ENCODE assay signal across 8 mouse cellular contexts in the genomic region with DNA sequence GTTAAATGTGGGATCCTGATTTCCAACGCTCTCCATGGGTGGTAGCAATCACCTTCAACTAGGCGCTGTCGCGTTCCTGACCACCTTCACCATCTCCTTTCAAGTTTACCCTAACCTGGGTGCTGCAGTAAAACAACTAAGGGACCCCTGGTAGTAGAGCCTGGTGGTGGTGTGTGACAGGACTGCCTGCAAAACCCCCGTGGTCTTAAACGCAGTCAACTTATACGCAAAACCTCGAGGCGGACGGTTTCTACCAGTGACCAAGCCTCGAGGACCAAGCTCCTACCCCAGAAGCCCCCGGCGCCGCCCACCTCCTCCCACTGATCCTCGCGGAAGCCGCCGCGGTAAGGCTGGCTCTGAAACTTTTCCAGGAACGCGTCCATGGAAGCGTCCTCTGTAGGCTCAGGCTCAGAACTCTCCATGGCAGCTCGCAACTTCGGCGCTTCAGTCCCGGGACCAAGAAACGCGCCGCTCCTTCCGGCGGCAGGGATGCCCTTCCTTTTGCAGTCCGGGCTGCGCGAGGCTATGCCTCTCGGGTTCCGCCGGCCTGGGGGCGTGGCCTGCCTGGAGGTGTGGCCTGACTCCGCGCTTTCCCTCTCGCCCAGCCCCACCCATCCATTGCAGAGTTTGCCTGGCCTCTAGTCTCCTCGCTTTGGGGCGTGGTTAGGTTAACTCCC. TPM values are rescaled to one million over a fixed set of nuclear protein-coding genes. Genes with fewer than 3 reads are reported as not detected.
DNase-seq lines count a peak whose midpoint lies in the region; ATAC-seq and TF ChIP-seq lines count a peak whose summit lies in the region.

A gene (minus strand): TSS at position 503 of the 677 bp plus-strand sequence.

- peaks cover 6% of the 10 kb centered on the region; the same call in 1 of the 2 replicates for H3K4me1 ChIP-seq in hindbrain, postnatal 0 days (ENCODE audit: insufficient read depth, low read length)

- no peaks in the 10 kb centered on the region for H3K27me3 ChIP-seq in hindbrain, postnatal 0 days (ENCODE audit: insufficient read depth, low read length)

- H3K27ac ChIP-seq in gastrocnemius, adult 2 months, result peak within 1 kb of the TSS; percentile 94
- peak within 1 kb of the TSS; percentile 51; the same call in 1 of the 2 replicates for H3K27ac ChIP-seq in hindbrain, postnatal 0 days
- H3K27ac ChIP-seq in left cerebral cortex, adult 2 months, result peak within 1 kb of the TSS; percentile 53; the same call in 1 of the 2 replicates

- TF ChIP-seq CTCF in gastrocnemius, adult 2 months (IDR thresholded peaks at IDR 0.05), result no peak
- no peak for TF ChIP-seq CTCF in hindbrain, postnatal 0 days (IDR thresholded peaks at IDR 0.05; ENCODE audit: low read depth)
- TF ChIP-seq CTCF in left cerebral cortex, adult 2 months (IDR thresholded peaks at IDR 0.05), result no peak

- DNase-seq in ZHBTc4 (ENCODE audit: low read depth, low spot score), result peak; percentile 99
- peak; percentile 94 for DNase-seq in gastrocnemius, adult 2 months
- DNase-seq in hindbrain, postnatal 0 days (ENCODE audit: low spot score), result peak; percentile 95
- peak; percentile 85 to 88 for DNase-seq in left cerebral cortex, adult 2 months (ENCODE audit: extremely low spot score in 1 of 2, low spot score in 2 of 2)
- peak; percentile 82 to 87 for DNase-seq in right cerebral cortex, adult 2 months (ENCODE audit: low spot score in 2 of 2)
- peak; percentile 92 for DNase-seq in urinary bladder, postnatal 14 days (ENCODE audit: low spot score)

- 1% methylated on average over 43 of the region's 43 CpGs for WGBS in hindbrain, postnatal 0 days

- peak within 1 kb of the TSS; percentile 93 for H3K4me2 ChIP-seq in hindbrain, postnatal 0 days (ENCODE audit: low read depth, low read length)

- H3K4me3 ChIP-seq in gastrocnemius, adult 2 months, result peak within 1 kb of the TSS; percentile 94
- peak within 1 kb of the TSS; percentile 92 for H3K4me3 ChIP-seq in hindbrain, postnatal 0 days (ENCODE audit: low read length)
- H3K4me3 ChIP-seq in left cerebral cortex, adult 2 months, result peak within 1 kb of the TSS; percentile 72

- H3K36me3 ChIP-seq in hindbrain, postnatal 0 days (ENCODE audit: insufficient read depth, low read length), result peaks cover 13% of the 10 kb centered on the region

- intact Hi-C loops in gastrocnemius, adult 2 months (cut with DNase I), result no loop called here
- intact Hi-C loops in left cerebral cortex, adult 2 months (cut with DNase I), result no loop called here

- peak within 1 kb of the TSS; percentile 77 for H3K9ac ChIP-seq in hindbrain, postnatal 0 days (replicated peaks; ENCODE audit: low read length)

- peak; percentile 100 for ATAC-seq in common myeloid progenitor, adult 5-6 weeks (replicated peaks; ENCODE audit: low read depth, poor library complexity, severe bottlenecking)
- ATAC-seq in hindbrain, postnatal 0 days, result peak; percentile 98
- ATAC-seq in megakaryocyte, adult 5-6 weeks (ENCODE audit: poor library complexity, severe bottlenecking), result peak; percentile 99

- no peaks in the 10 kb centered on the region for H3K9me3 ChIP-seq in hindbrain, postnatal 0 days (ENCODE audit: low read length)

RNA-seq across cellular contexts. Expression of the gene that starts here (rescaled TPM):
- total RNA-seq in common myeloid progenitor, adult 5-6 weeks (2017), result 33.4 and 43.4 TPM in 2 replicates
- total RNA-seq in gastrocnemius, adult 2 months (2021), result 10 to 100 TPM; 24.3 to 34.7 TPM
- 106 and 118 TPM in 2 replicates for total RNA-seq in hindbrain, postnatal 0 days (2014; rRNA removed)
- 83.0 and 84.0 TPM in 2 replicates for polyA plus RNA-seq in hindbrain, postnatal 0 days (2015; fragmentation: Nextera tagmentation; extraction: Ambion mirVana)
- total RNA-seq in left cerebral cortex, adult 2 months (2021), result 10 to 100 TPM; 44.8 to 47.7 TPM
- total RNA-seq in megakaryocyte, adult 5-6 weeks (2015), result 18.2 and 24.0 TPM in 2 replicates
- 21.9 and 24.3 TPM in 2 replicates for total RNA-seq in megakaryocyte, adult 5-6 weeks (2017)

Comparison
In these comparisons a context has a peak if more than half of its experiments do, and no peak if none do; other contexts are left out.
1. Peak in every context shown above with its lines: DNase-seq, ATAC-seq, H3K4me3 ChIP-seq and H3K27ac ChIP-seq.